Comparison of ENCODE assay signal across 8 mouse cellular contexts in the genomic region with DNA sequence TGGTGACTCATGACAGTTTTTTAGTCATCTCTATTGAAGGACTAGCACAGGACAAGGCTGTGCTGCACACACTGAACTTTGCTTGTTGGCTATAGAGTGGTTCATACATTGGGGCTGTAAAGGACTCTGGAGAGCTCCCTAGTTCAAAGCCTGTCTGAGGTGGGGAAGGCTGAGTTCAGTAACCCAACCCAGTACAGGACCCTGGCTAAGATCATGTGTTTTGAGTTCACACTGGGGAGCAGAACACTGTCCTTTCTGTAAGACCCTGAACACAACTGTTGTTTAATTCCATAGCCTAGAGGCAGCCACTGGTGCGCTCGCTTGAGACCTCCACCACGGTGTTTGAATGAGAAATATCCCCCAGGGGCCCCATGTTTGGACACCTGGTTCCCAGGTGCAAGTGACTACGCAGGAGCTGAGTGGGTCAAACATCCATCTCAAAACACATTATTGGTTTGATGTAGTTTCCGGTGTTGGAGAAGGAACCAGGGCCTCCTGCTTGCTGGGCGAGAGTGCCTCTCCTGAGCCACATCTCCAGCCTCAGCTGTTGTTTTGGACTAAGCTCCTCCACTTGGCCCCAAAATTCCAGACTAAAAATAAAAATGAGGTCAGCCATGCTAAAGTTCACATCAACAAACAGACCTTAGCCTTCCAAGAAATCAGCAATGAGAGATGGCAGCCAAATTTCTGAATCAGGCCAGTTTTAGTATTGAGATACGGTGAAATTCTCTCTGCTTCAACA. TPM values are rescaled to one million over a fixed set of nuclear protein-coding genes. Genes with fewer than 3 reads are reported as not detected.
DNase-seq lines count a peak whose midpoint lies in the region; ATAC-seq and TF ChIP-seq lines count a peak whose summit lies in the region.
"Had no signal": no experiment of that assay in that cellular context is flagged by ENCODE, and none has a peak within 500 bp of the region (broad histone marks: within the 10 kb centered on the region; RNA-seq: fewer than 3 reads in every experiment).

No protein-coding gene starts in this region.

- WGBS in liver, postnatal 0 days (ENCODE audit: insufficient replicate concordance), result 64% methylated on average over 7 of the region's 7 CpGs
- WGBS in forebrain, embryonic 16.5 days, result 86% methylated on average over 7 of the region's 7 CpGs

- no peaks in the 10 kb centered on the region for H3K9me3 ChIP-seq in liver, postnatal 0 days (ENCODE audit: low read length)
- no peaks in the 10 kb centered on the region for H3K9me3 ChIP-seq in forebrain, embryonic 16.5 days (ENCODE audit: control insufficient read depth, low read length)

- H3K36me3 ChIP-seq in liver, postnatal 0 days (replicated peaks; ENCODE audit: insufficient read depth, low read length), result no peaks in the 10 kb centered on the region
- H3K36me3 ChIP-seq in forebrain, embryonic 16.5 days (ENCODE audit: control insufficient read depth, insufficient read depth), result no peaks in the 10 kb centered on the region

- no peak overlapping the region for H3K4me3 ChIP-seq in liver, postnatal 0 days (ENCODE audit: low read depth, low read length)
- H3K4me3 ChIP-seq in forebrain, embryonic 16.5 days (replicated peaks; ENCODE audit: low read length), result no peak overlapping the region

- DNase-seq in adipocyte (ENCODE audit: low spot score), result peak; percentile 97
- peak; percentile 83 for DNase-seq in cerebellum, adult 9-10 months
- DNase-seq in heart, postnatal 14 days, result peak; percentile 56 to 78
- DNase-seq in liver, postnatal 0 days, result no peak
- no peak for DNase-seq in frontal cortex, postnatal 25 days (ENCODE audit: low spot score in 2 of 2)
- no peak for DNase-seq in layer of hippocampus, adult 18-20 months (ENCODE audit: low spot score in 2 of 2)
- DNase-seq: thymus, postnatal 36 days had no signal

- H3K27ac ChIP-seq in liver, postnatal 0 days (ENCODE audit: low read depth), result peak overlapping the region; percentile 87
- H3K27ac ChIP-seq in forebrain, embryonic 16.5 days (ENCODE audit: low read length), result no peak overlapping the region

- no peak for TF ChIP-seq CTCF in liver, postnatal 0 days (IDR thresholded peaks at IDR 0.05; ENCODE audit: low read depth)

- peak; percentile 80 for ATAC-seq in liver, postnatal 0 days
- no peak for ATAC-seq in forebrain, embryonic 16.5 days

- H3K4me1 ChIP-seq in liver, postnatal 0 days (ENCODE audit: insufficient read depth), result peaks cover 16% of the 10 kb centered on the region
- no peaks in the 10 kb centered on the region for H3K4me1 ChIP-seq in forebrain, embryonic 16.5 days (replicated peaks; ENCODE audit: control insufficient read depth, insufficient read depth, low read length)

- no peak for TF ChIP-seq EP300 in liver, postnatal 0 days (IDR thresholded peaks at IDR 0.05; ENCODE audit: low read depth)

- intact Hi-C loops in heart, postnatal 14 days (cut with DNase I), result no loop called here

- H3K9ac ChIP-seq in liver, postnatal 0 days (replicated peaks), result no peak overlapping the region
- no peak overlapping the region for H3K9ac ChIP-seq in forebrain, embryonic 16.5 days (replicated peaks; ENCODE audit: low read depth, low read length)

- no peaks in the 10 kb centered on the region for H3K27me3 ChIP-seq in liver, postnatal 0 days (ENCODE audit: insufficient read depth, low read length)
- no peaks in the 10 kb centered on the region for H3K27me3 ChIP-seq in forebrain, embryonic 16.5 days (replicated peaks; ENCODE audit: control insufficient read depth, insufficient read depth, low read length)

- peak overlapping the region; percentile 1; the same call in 1 of the 2 replicates for H3K4me2 ChIP-seq in liver, postnatal 0 days (ENCODE audit: low read depth, low read length)
- no peak overlapping the region for H3K4me2 ChIP-seq in forebrain, embryonic 16.5 days (ENCODE audit: low read length)

RNA-seq across cellular contexts. Expression of gene Vps26c, which starts 10.0 kb away (rescaled TPM):
- 10 to 100 TPM; 26.7 to 27.8 TPM for total RNA-seq in heart, postnatal 14 days (2021)
- polyA plus RNA-seq in liver, postnatal 0 days (2015; fragmentation: Nextera tagmentation; extraction: Ambion mirVana), result 16.0 and 16.4 TPM in 2 replicates
- polyA plus RNA-seq in forebrain, embryonic 16.5 days (2015; fragmentation: Nextera tagmentation; extraction: Ambion mirVana), result 85.1 and 89.6 TPM in 2 replicates
- total RNA-seq in layer of hippocampus, adult 18-20 months (2021), result 10 to 100 TPM; 34.7 to 37.9 TPM

RNA-seq across cellular contexts. Expression of gene Dyrk1a, which starts 33.2 kb away (rescaled TPM):
- total RNA-seq in heart, postnatal 14 days (2021), result 10 to 100 TPM; 68.6 to 69.6 TPM
- polyA plus RNA-seq in liver, postnatal 0 days (2015; fragmentation: Nextera tagmentation; extraction: Ambion mirVana), result 3.7 and 3.9 TPM in 2 replicates
- polyA plus RNA-seq in forebrain, embryonic 16.5 days (2015; fragmentation: Nextera tagmentation; extraction: Ambion mirVana), result 12.8 TPM in 2 replicates
- total RNA-seq in layer of hippocampus, adult 18-20 months (2021), result 10 to 100 TPM; 86.6 to 93.2 TPM

Comparison
In these comparisons a context has a peak if more than half of its experiments do, and no peak if none do; other contexts are left out.
1. DNase-seq: peak in adipocyte (single experiment), cerebellum, adult 9-10 months (single experiment) and heart, postnatal 14 days (2 of 2); none in liver, postnatal 0 days (single experiment), frontal cortex, postnatal 25 days (0 of 2) and layer of hippocampus, adult 18-20 months (0 of 2).